Mouse (Mus musculus) heart, postnatal 0 days (tissue): ENCODE measurements around the gene Pfn3.

Experiments used
- CTCF ChIP-seq: IDR thresholded peaks from 2 replicates; pipeline ENCODE4 v1.5.1; 2016; ENCODE audit warnings: antibody characterized with exemption, control low read depth, low read depth
- EP300 ChIP-seq: IDR thresholded peaks from 2 replicates; pipeline ENCODE4 v1.6.1; 2016; ENCODE audit warnings: antibody characterized with exemption, low read depth

DNA sequence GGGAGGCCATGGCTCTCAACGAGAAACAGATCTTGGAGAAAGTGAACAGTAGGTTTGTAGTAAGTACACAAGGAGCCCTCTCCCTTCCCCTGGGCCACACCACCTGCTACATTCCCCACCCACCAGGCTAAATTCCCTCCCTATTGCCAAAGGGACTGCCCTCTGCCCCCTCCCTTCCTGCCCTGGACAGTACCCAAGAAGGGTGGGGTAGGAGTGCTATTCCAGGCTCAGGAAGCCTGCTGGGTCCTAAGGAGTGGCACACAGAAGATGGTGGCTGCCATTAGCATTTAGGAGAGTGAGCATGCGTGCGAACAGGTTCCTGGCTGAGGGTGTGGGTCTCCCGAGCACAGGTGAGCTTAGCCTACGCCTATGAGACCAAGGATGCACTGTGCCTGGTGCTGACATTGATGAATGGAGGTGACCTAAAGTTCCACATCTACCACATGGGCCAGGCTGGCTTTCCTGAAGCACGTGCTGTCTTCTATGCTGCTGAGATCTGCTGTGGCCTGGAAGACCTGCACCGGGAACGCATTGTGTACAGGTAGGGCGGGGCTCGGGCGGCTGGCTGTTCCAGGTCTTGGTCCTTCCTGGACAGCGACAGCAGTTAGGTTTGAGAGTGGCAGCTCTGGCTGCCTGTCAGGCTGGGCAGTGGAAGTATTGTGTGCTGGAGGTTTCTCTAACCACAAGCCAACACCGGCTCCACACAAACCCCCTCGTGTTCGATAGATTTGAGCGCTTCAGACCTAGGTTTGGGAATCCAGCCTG, 36.9 kb upstream of the Pfn3 start:
- TF ChIP-seq CTCF (no peak), EP300 (no peak)
